Mouse (Mus musculus) telencephalon, adult 2 months (tissue): ENCODE data around the gene Mfn1.

Experiments
- DNase-seq: peaks from one replicate; pipeline ENCODE4 v3.0.0-alpha.2; 2011; ENCODE audit warnings: low read depth, low spot score

Mfn1 gene

DNA sequence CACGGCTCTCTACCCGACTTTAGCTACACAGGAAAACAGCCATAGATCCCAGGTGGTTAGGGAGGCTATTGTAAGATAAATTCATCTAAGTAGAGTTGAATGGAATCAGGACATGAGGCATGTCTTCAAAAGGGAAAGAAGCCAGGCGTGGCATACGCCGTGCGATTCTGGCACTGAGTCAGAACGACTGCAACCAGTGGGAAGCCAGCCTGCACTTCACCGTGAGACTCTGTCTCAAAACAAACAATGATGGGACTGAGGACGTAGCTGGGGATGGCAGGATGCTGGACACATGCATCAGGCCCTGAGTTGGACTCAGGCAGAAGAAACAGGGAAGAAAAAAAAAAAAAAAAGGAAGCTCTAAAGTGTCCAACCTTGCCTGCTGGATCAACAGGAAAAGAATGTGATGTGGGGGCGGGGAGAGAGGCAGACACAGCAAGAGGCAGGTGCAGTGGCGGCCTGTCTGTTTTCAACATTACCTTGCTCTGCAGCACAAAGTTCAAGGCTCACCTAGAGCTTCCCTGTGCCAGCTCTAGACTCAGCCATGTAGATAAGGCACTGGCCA, 82.4 kb downstream of the Mfn1 start:
- no peak for DNase-seq

DNA sequence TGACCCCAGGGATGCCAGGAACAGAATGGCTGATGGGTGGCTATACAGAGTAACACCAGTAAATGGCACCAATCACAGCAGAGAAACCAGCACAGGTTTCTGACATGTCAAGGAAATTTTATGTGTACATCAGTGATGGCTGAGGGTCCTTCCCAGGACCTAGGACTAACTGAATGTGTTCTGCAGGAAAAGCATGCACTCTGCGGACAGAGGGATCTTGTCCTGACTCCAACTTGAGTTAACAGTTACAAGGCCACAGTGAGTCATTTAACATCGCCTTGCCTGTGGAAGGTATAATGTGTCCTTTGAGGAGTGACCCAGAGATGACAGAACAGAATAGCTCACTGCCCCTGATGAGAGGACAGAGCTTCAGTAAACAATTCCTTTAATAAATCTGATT, 85.5 kb downstream of the Mfn1 start:
- no peak for DNase-seq

DNA sequence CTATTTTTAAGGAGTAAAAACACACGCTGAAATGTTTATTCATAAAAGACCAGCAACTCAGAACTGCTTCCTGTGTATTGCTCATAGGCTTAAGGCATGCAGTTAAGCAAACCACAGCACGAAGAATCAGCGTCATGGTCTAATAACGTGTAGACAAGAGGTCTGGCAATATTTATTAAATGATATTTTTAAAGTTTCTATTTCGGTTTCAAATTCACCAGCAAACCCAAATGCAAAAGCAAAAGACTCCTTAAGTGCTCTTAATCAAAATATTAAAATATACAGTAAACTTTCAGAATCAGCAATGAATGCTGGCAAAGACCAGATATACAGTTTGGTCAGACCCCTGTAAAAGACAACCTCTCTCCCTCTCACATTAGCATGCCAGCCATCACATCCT, 86.1 kb downstream of the Mfn1 start:
- DNase-seq, result no peak

DNA sequence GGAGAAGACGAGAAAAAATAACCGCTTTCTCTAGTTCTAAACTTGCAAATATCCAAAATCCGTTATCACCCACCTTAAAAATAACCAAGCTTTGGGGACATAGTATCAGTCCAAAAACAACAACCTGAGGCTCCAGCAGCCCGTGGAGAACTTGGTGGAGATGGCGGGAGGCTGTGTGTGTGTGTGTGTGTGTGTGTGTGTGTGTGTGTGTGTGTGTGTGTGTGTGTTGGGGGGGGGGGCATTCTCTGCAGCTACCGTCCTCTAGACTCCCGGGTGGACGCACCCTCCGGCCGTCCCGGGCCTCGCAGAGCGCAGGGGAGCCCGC, 86.7 kb downstream of the Mfn1 start:
- DNase-seq, result no peak

DNA sequence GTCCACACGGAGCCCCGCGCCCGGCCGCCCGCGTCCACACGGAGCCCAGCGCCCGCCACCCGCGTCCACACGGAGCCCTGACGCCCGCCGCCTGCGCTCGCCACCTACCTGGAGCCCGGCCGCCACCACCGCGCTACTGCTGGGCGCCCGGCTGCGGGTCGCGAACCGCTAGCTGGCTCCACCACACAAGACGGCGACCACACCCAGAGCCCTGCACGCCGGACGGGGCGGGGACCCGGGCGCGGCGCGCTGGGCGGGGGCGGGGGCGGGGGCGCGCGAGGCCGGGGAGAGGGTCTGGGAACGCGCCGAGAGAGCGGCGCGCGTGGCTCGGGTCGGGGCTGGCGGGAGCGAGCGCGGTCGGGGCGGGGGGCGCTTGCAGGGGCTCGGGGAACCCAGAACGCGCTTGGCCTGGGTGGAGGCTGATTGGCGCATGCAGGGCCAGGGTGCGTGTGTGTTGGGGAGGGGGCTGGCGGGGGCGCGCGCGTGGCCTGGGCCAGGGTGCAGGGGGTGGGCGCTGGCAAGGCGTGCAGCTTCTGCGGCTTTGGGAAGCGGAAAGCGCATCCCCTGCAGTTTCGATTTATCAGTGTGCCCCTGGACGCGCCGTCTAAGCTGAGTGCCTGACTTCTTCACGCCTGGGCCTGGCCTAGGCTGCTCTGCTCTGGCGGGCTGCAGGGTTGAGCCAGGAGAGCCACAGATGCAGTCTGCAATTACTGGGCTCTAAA, 87.2 kb downstream of the Mfn1 start, which contains the start of gene Gnb4:
Gene Gnb4 (minus strand): TSS at position 255 of the 722 bp plus-strand sequence.
- no peak for DNase-seq

DNA sequence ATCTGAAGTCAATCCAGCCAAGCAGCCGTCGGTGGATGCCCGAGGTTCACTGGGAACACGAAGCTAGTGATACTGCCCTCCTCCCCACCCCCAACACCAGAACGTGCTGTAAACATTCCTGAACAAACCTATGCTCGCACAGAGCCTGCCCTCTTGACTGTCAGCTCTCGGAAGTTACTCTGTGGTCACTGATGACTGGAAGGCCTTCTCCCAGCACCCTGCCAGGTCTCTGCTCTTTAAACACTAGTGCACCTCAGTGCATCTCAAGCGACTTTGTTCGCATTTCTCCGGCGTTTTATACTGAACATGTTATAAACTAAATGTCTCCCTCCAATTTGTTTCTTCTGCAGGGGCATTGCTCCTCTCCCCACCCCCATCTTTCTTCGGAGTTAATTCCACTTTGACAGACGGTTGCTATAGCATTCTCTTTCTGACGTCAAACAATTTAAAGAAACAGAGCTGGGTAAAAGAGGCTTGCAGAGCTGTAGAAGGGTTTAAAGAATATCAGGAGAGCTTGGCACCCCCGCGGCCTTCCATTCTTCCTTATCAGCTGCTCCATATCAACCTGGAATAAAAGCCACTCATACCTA, 87.9 kb downstream of the Mfn1 start:
- DNase-seq, result no peak

DNA sequence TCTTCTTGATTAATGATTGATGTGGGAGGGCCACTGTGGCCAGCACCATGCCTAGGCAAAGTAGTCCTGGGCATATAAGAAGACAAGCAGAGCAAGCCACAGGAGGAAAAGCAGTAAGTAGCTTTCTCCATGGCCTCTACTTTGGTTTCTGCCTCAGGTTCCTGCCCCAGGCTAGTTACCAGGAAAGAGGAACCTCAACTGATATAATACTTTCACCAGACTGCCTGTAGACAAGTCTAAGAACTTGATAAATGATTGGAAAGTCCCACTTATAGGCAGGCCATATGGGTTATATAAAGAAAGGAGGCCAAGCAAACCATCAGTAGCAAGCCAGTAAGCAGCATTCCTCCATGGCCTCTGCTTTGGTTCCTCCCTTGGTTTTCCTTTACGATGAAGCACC, 92.4 kb downstream of the Mfn1 start:
- DNase-seq, result no peak

DNA sequence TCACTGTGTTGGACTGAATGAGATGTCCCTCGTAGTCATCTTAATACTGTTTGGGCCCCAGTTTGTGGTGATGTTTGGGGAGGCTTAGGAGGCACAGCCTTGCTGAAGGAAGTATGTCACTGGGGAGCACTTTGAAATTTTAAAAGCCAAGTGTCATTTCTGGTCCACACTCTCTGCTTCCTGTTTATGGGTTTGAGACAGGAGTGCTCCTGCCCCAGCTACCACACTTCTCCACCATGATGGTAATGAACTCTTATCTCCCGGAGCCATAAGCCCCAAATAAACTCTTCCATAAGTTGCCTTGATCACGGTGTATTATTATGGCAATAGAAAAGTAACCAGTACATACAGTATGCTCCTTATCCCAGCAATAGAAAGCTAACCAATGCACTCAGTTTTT, 92.8 kb downstream of the Mfn1 start:
- no peak for DNase-seq

DNA sequence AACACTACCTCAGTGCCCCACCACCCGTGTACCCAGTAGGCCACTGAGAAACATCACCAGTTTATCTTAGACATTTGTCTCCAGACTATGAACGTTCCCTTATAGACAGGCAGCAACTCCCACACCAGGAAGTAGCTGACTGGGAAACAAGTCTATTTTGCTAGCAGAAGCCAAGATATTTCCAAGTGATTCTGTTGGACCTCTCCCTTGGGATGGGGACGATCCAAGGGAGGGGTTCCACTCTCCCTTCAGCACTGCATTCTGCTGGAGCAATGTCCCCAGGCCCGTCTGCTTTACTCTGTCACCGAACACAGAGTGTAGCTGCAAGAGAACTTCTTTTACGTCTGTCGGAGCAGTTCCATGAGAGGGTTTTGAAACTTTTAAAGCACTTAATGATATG, 98.9 kb downstream of the Mfn1 start:
- no peak for DNase-seq
